Mouse (Mus musculus): ENCODE data around the gene Clca3a1.

DNA sequence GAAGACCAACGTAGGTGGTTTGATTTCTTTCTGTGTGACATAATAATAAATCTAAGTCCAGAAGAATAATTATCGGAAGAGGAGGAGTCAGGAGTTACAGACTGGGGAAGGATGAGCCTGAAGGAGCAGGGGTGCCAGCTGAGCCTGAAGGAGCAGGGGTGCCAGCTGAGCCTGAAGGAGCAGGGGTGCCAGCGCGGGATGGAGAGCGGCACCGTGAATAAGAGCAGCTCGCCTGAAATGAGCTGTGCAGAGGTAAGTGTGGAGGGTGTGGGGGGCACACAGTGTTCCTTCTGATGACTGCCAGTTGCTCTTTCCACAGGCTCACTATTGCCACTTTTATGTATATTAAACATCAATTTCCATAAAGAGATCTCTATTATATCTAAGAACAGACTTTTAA, 45.7 kb downstream of the Clca3a1 start:
- TF ChIP-seq POLR2A (IDR thresholded peaks at IDR 0.05; ENCODE audit: insufficient read length, low read depth) (peak; percentile 21), MAX (IDR thresholded peaks at IDR 0.05; ENCODE audit: low read depth) (no peak), USF1 (IDR thresholded peaks at IDR 0.05; ENCODE audit: low read depth) (no peak)

All from myocyte (in vitro differentiated cells).